Mouse (Mus musculus) ES-E14 (cell line): ENCODE data around the gene Shisal2a. TPM values are rescaled to one million over a fixed set of nuclear protein-coding genes. Genes with fewer than 3 reads are reported as not detected.

Experiments
- DNase-seq: peaks from one replicate; pipeline ENCODE4 v3.0.0-alpha.2; 2013; ENCODE audit warnings: low read depth, low spot score
- H3K27ac ChIP-seq: 2 replicates; pipeline ENCODE4 v1.5.1; 2012; ENCODE audit warnings: low read depth, mild to moderate bottlenecking, low read length, moderate library complexity, mixed read lengths; ENCODE audit not compliant: poor library complexity, insufficient read depth, severe bottlenecking
- H3K36me3 ChIP-seq: 2 replicates; pipeline ENCODE4 v1.6.1; 2012; ENCODE audit warnings: mild to moderate bottlenecking, low read length, moderate library complexity, mixed read lengths; ENCODE audit not compliant: control insufficient read depth, poor library complexity, insufficient read depth, severe bottlenecking
- H3K4me1 ChIP-seq, 2 experiments: fragments of 150-350 bp in 1 of 2; sonication (generic) in 1 of 2; 2 replicates each; pipeline ENCODE4 v1.6.1; 2012; ENCODE audit warnings: low read length in 2 of 2, mild to moderate bottlenecking in 1 of 2, mixed read lengths in 1 of 2; ENCODE audit not compliant: control insufficient read depth in 2 of 2, insufficient read depth in 2 of 2, poor library complexity in 1 of 2
- H3K4me3 ChIP-seq, 2 experiments: fragments of 150-350 bp in 1 of 2; sonication (generic) in 1 of 2; 2 replicates each; pipeline ENCODE4 v1.5.1; 2012; ENCODE audit warnings: low read length in 2 of 2, low read depth in 1 of 2, mild to moderate bottlenecking in 1 of 2, mixed read lengths in 1 of 2; ENCODE audit not compliant: insufficient read depth in 1 of 2, poor library complexity in 1 of 2, severe bottlenecking in 1 of 2
- H3K9ac ChIP-seq: 2 replicates; pipeline ENCODE4 v1.6.1; 2012; ENCODE audit warnings: low read depth, mild to moderate bottlenecking, low read length, mixed read lengths; ENCODE audit not compliant: poor library complexity, insufficient read depth, severe bottlenecking
- H3K9me3 ChIP-seq: fragments of 150-350 bp; sonication (generic); 2 replicates; pipeline ENCODE4 v1.6.1; 2012; ENCODE audit warnings: low read depth, mild to moderate bottlenecking, low read length; ENCODE audit not compliant: control insufficient read depth, insufficient read depth
- CHD2 ChIP-seq: IDR thresholded peaks from 2 replicates; pipeline ENCODE4 v1.6.1; 2014; ENCODE audit warnings: mild to moderate bottlenecking, low read depth, low read length, inconsistent platforms
- HCFC1 ChIP-seq: IDR thresholded peaks from 2 replicates; pipeline ENCODE4 v1.6.1; 2012; ENCODE audit warnings: low read length, inconsistent platforms, borderline replicate concordance; ENCODE audit not compliant: insufficient read depth
- MAFK ChIP-seq: IDR thresholded peaks from 2 replicates; pipeline ENCODE4 v1.6.1; 2014; ENCODE audit warnings: mild to moderate bottlenecking, low read depth, low read length, inconsistent platforms; ENCODE audit not compliant: insufficient read depth
- ZC3H11A ChIP-seq: IDR thresholded peaks from 2 replicates; pipeline ENCODE4 v1.6.1; 2012; ENCODE audit warnings: low read depth, mild to moderate bottlenecking, inconsistent platforms, low read length, borderline replicate concordance
- ZNF384 ChIP-seq: IDR thresholded peaks from 2 replicates; pipeline ENCODE4 v1.6.1; 2012; ENCODE audit warnings: low read depth, low read length, inconsistent platforms
- in situ Hi-C, 2 experiments: fragments of 600-800 bp; cut with MboI; formaldehyde crosslinking; loops; one replicate each; pipeline ENCODE4 v1.15.1; 2025; ENCODE audit warnings: low sequenced_read_pairs in 2 of 2, inconsistent platforms in 1 of 2; ENCODE audit not compliant: unreplicated experiment in 2 of 2
- total RNA-seq: library from RNA; depleted of rRNA; stranded (reverse); fragments of 300-350 nt; gene quantifications from 2 replicates; pipeline ENCODE4 v1.2.3, GENCODE M21; 2012

Gene Shisal2a
- total RNA-seq, 1 experiment = 1.5 TPM

- peaks cover 10 to 16% of the 10 kb centered on the region in 2 experiments for H3K4me1 ChIP-seq
- TF ChIP-seq MAFK = no peak
- no peak for TF ChIP-seq ZC3H11A
- no peak for TF ChIP-seq CHD2
- no peak for TF ChIP-seq ZNF384
- TF ChIP-seq HCFC1 = no peak
- no peak overlapping the region for H3K4me3 ChIP-seq
- peak overlapping the region; percentile 62 for H3K27ac ChIP-seq
- in situ Hi-C loops = no loop called here
- no peaks in the 10 kb centered on the region for H3K9me3 ChIP-seq
- H3K36me3 ChIP-seq = peaks cover 11% of the 10 kb centered on the region
- no peak for DNase-seq
- H3K9ac ChIP-seq = peak overlapping the region; percentile 12; the same call in 1 of the 2 replicates
These were observed 44.3 kb downstream of the Shisal2a start for GRCm38 (mm10) chr4:108338811-108339210.

DNA sequence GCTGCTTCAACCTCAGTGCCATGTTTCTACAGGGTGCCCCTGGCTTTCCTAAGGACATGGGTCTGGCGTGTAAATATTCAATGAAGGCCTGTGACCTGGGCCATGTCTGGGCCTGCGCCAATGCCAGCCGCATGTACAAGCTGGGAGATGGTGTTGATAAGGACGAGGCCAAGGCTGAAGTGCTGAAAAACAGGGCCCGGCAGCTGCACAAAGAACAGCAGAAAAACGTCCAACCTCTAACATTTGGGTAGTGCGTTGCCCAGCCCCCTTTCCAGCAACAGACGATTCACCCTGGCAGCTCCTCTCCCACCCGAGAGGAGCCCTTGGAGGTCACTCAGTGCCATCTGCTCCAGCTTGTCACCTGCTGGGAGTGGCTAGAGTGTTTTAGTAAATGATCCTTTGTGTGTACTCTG is 44.8 kb downstream of the Shisal2a start:
- TF ChIP-seq CHD2 (no peak), HCFC1 (no peak), ZC3H11A (no peak), MAFK (no peak), ZNF384 (no peak)
- peaks cover 10 to 18% of the 10 kb centered on the region in 2 experiments for H3K4me1 ChIP-seq
- DNase-seq = no peak
- peaks cover 12% of the 10 kb centered on the region for H3K36me3 ChIP-seq
- no peak overlapping the region for H3K4me3 ChIP-seq
- in situ Hi-C loops = no loop called here
- no peaks in the 10 kb centered on the region for H3K9me3 ChIP-seq
- 0 out of 2 replicates have a peak overlapping the region, but pooled peaks have one; percentile 12 for H3K9ac ChIP-seq
- peak overlapping the region; percentile 62 for H3K27ac ChIP-seq

DNA sequence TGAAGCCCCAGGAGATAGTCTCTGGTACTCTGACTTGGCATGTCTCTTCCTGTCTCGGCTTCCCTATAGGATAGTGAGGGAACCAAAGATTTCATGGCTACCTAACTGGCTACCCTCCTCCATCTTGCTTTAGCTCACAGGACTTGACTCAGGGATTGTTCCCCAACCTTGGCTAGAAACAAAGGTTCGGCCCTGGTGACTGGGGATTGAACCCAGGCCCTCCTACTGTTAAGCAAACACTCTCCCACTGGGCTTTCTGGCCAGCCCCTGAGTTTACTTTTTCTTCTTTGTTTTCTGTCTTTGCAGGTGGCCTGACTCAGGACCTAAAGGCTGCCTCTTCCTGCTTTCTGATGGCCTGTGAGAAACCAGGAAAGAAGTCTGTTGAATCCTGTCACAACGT is 45.3 kb downstream of the Shisal2a start:
- Histone ChIP-seq H3K9ac (no peak overlapping the region), H3K27ac (peak overlapping the region; percentile 62), H3K36me3 (peaks cover 12% of the 10 kb centered on the region), H3K9me3 (no peaks in the 10 kb centered on the region), H3K4me3 (no peak overlapping the region), H3K4me1 (peaks cover 10 to 18% of the 10 kb centered on the region in 2 experiments)
- DNase-seq = no peak
- no peak for TF ChIP-seq ZC3H11A
- no peak for TF ChIP-seq HCFC1
- TF ChIP-seq ZNF384 = no peak
- no peak for TF ChIP-seq MAFK
- TF ChIP-seq CHD2 = no peak
- in situ Hi-C loops = no loop called here

DNA sequence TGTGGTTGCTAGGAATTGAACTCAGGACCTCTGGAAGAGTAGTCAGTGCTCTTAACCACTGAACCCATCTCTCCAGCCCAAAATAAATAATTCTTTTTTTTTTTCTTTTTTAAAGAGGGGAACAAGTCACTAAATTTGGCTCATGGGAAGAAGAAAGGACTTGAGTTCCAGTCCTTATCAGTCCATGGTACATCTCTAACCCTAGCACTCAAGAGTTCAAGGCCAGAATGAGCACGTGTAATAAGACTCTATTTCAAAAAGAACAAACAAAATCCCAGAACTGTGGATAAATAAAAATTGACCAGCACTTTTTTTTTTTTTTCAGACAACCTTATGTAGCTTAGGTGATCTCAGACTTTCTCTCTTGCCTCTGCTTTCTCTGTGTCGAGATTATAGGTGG is 46.4 kb downstream of the Shisal2a start:
- TF ChIP-seq HCFC1 = no peak
- no peak for TF ChIP-seq ZC3H11A
- no peak for TF ChIP-seq MAFK
- TF ChIP-seq ZNF384 = no peak
- TF ChIP-seq CHD2 = no peak
- H3K4me1 ChIP-seq = peaks cover 10 to 20% of the 10 kb centered on the region in 2 experiments
- in situ Hi-C loops = no loop called here
- no peak for DNase-seq
- no peak overlapping the region for H3K9ac ChIP-seq
- H3K9me3 ChIP-seq = no peaks in the 10 kb centered on the region
- H3K36me3 ChIP-seq = peaks cover 16% of the 10 kb centered on the region
- peak overlapping the region; percentile 62; the same call in 1 of the 2 replicates for H3K27ac ChIP-seq
- H3K4me3 ChIP-seq = no peak overlapping the region
